Mouse (Mus musculus) liver, embryonic 14.5 days (tissue): ENCODE data around the gene Trp73. TPM values are rescaled to one million over a fixed set of nuclear protein-coding genes. Genes with fewer than 3 reads are reported as not detected.

Experiments used
- ATAC-seq: fragments of 200-750 bp; cut with Nextera tagmentation; 2 replicates; pipeline ENCODE4 v1.8.0; 2017; ENCODE audit warnings: moderate number of reproducible peaks, mild to moderate bottlenecking, moderate library complexity; ENCODE audit not compliant: insufficient read depth
- DNase-seq, 3 experiments: peaks; one replicate each; pipeline ENCODE4 v3.0.0-alpha.2; 2012 to 2013; ENCODE audit warnings: low read depth in 3 of 3, low spot score in 3 of 3
- H3K27ac ChIP-seq: fragments of 300-500 bp; sonication (generic); 2 replicates; pipeline ENCODE4 v1.5.1; 2014; ENCODE audit warnings: moderate library complexity, mild to moderate bottlenecking, control low read depth, inconsistent platforms
- H3K27me3 ChIP-seq: fragments of 300-500 bp; sonication (generic); 2 replicates; pipeline ENCODE4 v1.6.1; 2014; ENCODE audit warnings: mild to moderate bottlenecking, low read length, moderate library complexity; ENCODE audit not compliant: control insufficient read depth, insufficient read depth
- H3K36me3 ChIP-seq: fragments of 300-500 bp; sonication (generic); replicated peaks from 2 replicates; pipeline ENCODE4 v1.6.1; 2014; ENCODE audit warnings: low read depth; ENCODE audit not compliant: control insufficient read depth, insufficient read depth
- H3K4me1 ChIP-seq, 2 experiments: fragments of 200-500 bp in 1 of 2; fragments of 300-500 bp in 1 of 2; sonication (generic) in 1 of 2; replicated peaks; 2 replicates each; pipeline ENCODE4 v1.6.1; 2012 to 2014; ENCODE audit warnings: antibody characterized with exemption in 1 of 2, inconsistent platforms in 1 of 2, low read length in 1 of 2; ENCODE audit not compliant: control insufficient read depth in 2 of 2, insufficient read depth in 2 of 2
- H3K4me2 ChIP-seq: fragments of 300-500 bp; sonication (generic); 2 replicates; pipeline ENCODE4 v1.6.1; 2014; ENCODE audit warnings: low read depth, mild to moderate bottlenecking, control low read depth, moderate library complexity
- H3K4me3 ChIP-seq, 2 experiments: fragments of 200-500 bp in 1 of 2; fragments of 300-500 bp in 1 of 2; sonication (generic) in 1 of 2; 2 replicates each; pipeline ENCODE4 v1.5.1; 2012 to 2014; ENCODE audit warnings: low read depth in 2 of 2, low read length in 2 of 2, mild to moderate bottlenecking in 2 of 2, control low read depth in 1 of 2, inconsistent platforms in 1 of 2, moderate library complexity in 1 of 2; ENCODE audit not compliant: insufficient read depth in 1 of 2
- H3K9ac ChIP-seq: fragments of 300-500 bp; sonication (generic); replicated peaks from 2 replicates; pipeline ENCODE4 v1.6.1; 2014; ENCODE audit warnings: mild to moderate bottlenecking, control low read depth, moderate library complexity
- H3K9me3 ChIP-seq: fragments of 300-500 bp; sonication (generic); 2 replicates; pipeline ENCODE4 v1.6.1; 2016; ENCODE audit warnings: low read length, mixed read lengths; ENCODE audit not compliant: control insufficient read depth
- CTCF ChIP-seq: IDR thresholded peaks from 2 replicates; pipeline ENCODE4 v1.5.1; 2016; ENCODE audit warnings: antibody characterized with exemption, low read depth, control low read depth
- EP300 ChIP-seq: IDR thresholded peaks from 2 replicates; pipeline ENCODE4 v1.6.1; 2016; ENCODE audit warnings: antibody characterized with exemption, low read depth
- WGBS: fragments of 180-500 bp; shearing (Covaris S2); extraction: QIAGEN DNeasy Blood & Tissue Kit; methylation state at CpG from one replicate; pipeline ENCODE4 v1.1.7; 2014; ENCODE audit not compliant: insufficient replicate concordance; 5-methylcytosine and 5-hydroxymethylcytosine counted together
- polyA plus RNA-seq, 2 experiments: library from polyadenylated mRNA; depleted of rRNA in 1 of 2; stranded (reverse) in 1 of 2; unstranded in 1 of 2; fragments of >200 nt; fragmentation: Nextera tagmentation in 1 of 2; extraction: Ambion mirVana in 1 of 2; gene quantifications; 2 replicates each; pipeline versions ENCODE4 v1.2.1 to v1.2.3; 2012 to 2014

Gene Trp73
- polyA plus RNA-seq, 2 experiments, result 0.01 to 0.06 TPM

- Histone ChIP-seq H3K4me1 (no peaks in the 10 kb centered on the region), H3K4me2 (no peak overlapping the region), H3K27me3 (peaks cover 12% of the 10 kb centered on the region), H3K36me3 (no peaks in the 10 kb centered on the region), H3K9ac (no peak overlapping the region), H3K9me3 (no peaks in the 10 kb centered on the region), H3K4me3 (no peak overlapping the region), H3K27ac (no peak overlapping the region)
- ATAC-seq (no peak), DNase-seq (no peak)
- 2% methylated on average over 5 of the region's 5 CpGs for WGBS
- TF ChIP-seq CTCF (peak; percentile 33; the same call in 1 of the 2 replicates), EP300 (no peak)
These were observed 69.1 kb downstream of the Trp73 start for GRCm38 (mm10) chr4:154070896-154071295.

- Histone ChIP-seq H3K27me3 (no peaks in the 10 kb centered on the region; the same call in 1 of the 2 replicates), H3K4me1 (no peaks in the 10 kb centered on the region), H3K9me3 (no peaks in the 10 kb centered on the region), H3K36me3 (no peaks in the 10 kb centered on the region), H3K9ac (no peak overlapping the region), H3K27ac (no peak overlapping the region), H3K4me3 (no peak overlapping the region), H3K4me2 (no peak overlapping the region)
- TF ChIP-seq EP300 (no peak), CTCF (peak; percentile 92)
- WGBS, result 45% methylated on average over 14 of the region's 14 CpGs
- ATAC-seq (no peak), DNase-seq (no peak)
These were observed 74.9 kb downstream of the Trp73 start for GRCm38 (mm10) chr4:154064827-154065773.

- no peaks in the 10 kb centered on the region for H3K9me3 ChIP-seq
- H3K4me1 ChIP-seq, result no peaks in the 10 kb centered on the region
- DNase-seq (no peak), ATAC-seq (no peak)
- no peak overlapping the region for H3K4me3 ChIP-seq
- H3K27me3 ChIP-seq, result no peaks in the 10 kb centered on the region
- TF ChIP-seq EP300 (no peak), CTCF (no peak)
- no peaks in the 10 kb centered on the region for H3K36me3 ChIP-seq
- no peak overlapping the region for H3K9ac ChIP-seq
- no peak overlapping the region for H3K4me2 ChIP-seq
- no peak overlapping the region for H3K27ac ChIP-seq
- 40% methylated on average over 4 of the region's 4 CpGs for WGBS
These were observed 82.3 kb downstream of the Trp73 start for GRCm38 (mm10) chr4:154057696-154058095.

GRCm38 (mm10) chr4:154056661-154057060 is 83.3 kb downstream of the Trp73 start:
- no peaks in the 10 kb centered on the region for H3K9me3 ChIP-seq
- 28% methylated on average over 2 of the region's 2 CpGs for WGBS
- no peak overlapping the region for H3K27ac ChIP-seq
- no peak overlapping the region for H3K4me2 ChIP-seq
- H3K9ac ChIP-seq, result no peak overlapping the region
- H3K36me3 ChIP-seq, result no peaks in the 10 kb centered on the region
- no peak for ATAC-seq
- H3K27me3 ChIP-seq, result no peaks in the 10 kb centered on the region
- TF ChIP-seq CTCF (no peak), EP300 (no peak)
- no peak overlapping the region for H3K4me3 ChIP-seq
- no peaks in the 10 kb centered on the region for H3K4me1 ChIP-seq
- DNase-seq, result no peak

- Histone ChIP-seq H3K27ac (no peak overlapping the region), H3K27me3 (no peaks in the 10 kb centered on the region), H3K9me3 (no peaks in the 10 kb centered on the region), H3K4me2 (no peak overlapping the region), H3K4me3 (no peak overlapping the region), H3K4me1 (no peaks in the 10 kb centered on the region), H3K36me3 (no peaks in the 10 kb centered on the region), H3K9ac (no peak overlapping the region)
- WGBS, result 67% methylated on average over 2 of the region's 2 CpGs
- ATAC-seq, result no peak
- DNase-seq, result no peak
- TF ChIP-seq EP300, result no peak
- TF ChIP-seq CTCF, result no peak
These were observed 84.0 kb downstream of the Trp73 start for GRCm38 (mm10) chr4:154056046-154056445.
